Mouse (Mus musculus) right cerebral cortex, adult 18-20 months (tissue): ENCODE measurements around the gene Pacs1.
"Not testable (repeated sequence)": the region's sequence is repeated elsewhere in the genome, so short reads cannot be mapped to it uniquely, and the experiment has no call there.

ENCODE experiments used
- DNase-seq: peaks from one replicate; pipeline ENCODE4 v3.0.0; 2022; ENCODE audit warnings: mixed read lengths

Gene Pacs1

GRCm38 (mm10) chr19:5267015-5267414 lies 5.9 kb downstream of the Pacs1 start:
- DNase-seq = no peak

GRCm38 (mm10) chr19:5257140-5257539 lies 15.8 kb downstream of the Pacs1 start:
- DNase-seq = no peak

GRCm38 (mm10) chr19:5236981-5237380 lies 35.9 kb downstream of the Pacs1 start:
- DNase-seq = not testable (repeated sequence)

DNA sequence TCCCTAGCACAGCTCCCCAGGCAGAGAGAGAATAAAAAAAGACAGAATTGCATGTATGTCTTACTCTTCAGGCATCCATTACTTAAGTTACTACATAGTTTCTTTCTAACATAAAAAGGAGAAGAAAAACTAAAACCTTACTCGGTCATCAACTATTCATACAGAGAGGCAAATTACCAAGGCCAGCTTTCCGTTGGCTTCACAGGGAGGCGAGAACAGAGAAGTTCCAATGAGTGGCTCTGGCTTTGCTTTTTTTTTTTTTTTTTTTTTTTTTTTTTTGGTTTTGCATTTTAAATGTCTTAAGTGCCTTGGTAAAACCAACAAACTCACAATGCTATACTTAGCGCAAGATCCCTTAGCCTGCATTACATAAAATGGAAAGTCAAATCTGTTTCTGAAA lies 40.2 kb downstream of the Pacs1 start:
- DNase-seq = no peak

- DNase-seq = no peak
Measured at GRCm38 (mm10) chr19:5230110-5230509, 42.8 kb downstream of the Pacs1 start.

DNA sequence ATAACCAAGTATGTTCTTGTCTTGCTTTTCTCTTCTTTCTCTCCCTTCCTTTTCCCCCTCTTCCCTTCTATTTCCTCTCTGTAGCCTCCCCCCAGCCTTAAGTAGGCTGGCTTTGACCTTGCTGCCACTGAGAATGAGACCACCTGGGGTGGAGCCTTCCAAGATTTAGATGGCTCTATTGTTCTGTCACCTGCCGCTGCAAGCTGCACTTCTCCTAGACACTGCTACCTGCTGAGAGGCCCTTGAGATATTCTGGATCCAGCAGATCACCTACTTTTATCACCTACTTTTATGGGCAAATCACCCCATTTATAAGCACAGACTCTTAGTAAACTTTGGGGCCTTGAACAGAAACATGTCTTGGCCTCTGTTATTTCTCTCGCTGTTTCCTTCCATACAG lies 48.3 kb downstream of the Pacs1 start:
- no peak for DNase-seq

DNA sequence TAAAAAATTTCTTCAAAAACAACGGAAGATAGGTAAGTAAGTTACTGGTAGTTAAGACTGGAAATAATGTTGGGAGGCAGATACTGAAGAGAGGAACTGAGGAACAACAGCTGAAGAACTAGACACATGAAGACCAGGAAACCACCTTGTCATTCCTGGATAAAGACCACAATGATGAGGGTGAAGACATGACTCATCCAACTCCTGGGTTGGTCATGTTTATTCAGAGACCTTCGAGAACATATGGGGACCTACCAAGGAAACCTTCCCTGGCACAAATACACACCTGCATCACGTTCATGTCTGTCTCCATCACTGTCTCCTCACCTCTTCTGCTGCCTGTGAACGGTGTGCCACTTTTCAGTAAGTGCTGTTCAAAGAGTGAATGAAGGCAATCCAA lies 48.8 kb downstream of the Pacs1 start:
- no peak for DNase-seq

DNA sequence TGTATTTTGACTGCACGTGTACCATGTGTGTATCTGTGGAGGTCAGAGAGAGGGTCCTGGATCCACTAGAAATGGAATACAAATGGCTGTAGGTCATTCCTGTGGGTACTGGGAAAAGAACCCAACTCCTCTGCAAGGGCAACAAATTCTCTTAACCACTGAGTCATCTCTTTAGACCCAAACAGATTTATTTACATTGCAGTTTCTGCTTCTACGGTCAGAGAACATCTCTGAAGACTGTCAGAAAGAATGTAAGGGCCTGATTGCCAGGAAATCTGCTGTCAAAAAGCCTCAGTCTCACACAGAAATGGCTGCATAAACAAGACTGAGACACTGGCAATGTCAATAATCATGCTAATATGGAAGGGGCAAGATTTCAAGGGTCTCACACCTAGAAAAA lies 51.0 kb downstream of the Pacs1 start:
- DNase-seq = no peak

DNA sequence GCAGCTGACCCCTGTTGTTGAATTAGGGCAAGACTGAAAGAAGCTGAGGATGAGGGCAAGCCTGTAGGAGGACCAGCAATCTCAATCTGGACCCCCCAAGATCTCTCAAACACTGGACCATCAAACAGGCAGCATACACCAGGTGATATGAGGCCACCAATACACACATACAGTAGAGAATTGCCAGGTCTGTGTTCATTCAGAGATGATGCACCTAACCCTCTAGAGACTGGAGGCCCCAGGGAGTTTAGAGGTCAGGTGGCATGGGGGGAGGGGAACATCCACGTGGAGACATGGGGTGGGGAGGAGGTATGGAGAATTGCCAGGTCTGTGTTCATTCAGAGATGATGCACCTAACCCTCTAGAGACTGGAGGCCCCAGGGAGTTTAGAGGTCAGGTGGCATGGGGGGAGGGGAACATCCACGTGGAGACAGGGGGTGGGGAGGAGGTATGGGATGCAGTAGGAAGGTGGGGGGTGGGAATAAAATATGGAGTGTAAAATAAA lies 51.6 kb downstream of the Pacs1 start:
- DNase-seq = not testable (repeated sequence)

DNA sequence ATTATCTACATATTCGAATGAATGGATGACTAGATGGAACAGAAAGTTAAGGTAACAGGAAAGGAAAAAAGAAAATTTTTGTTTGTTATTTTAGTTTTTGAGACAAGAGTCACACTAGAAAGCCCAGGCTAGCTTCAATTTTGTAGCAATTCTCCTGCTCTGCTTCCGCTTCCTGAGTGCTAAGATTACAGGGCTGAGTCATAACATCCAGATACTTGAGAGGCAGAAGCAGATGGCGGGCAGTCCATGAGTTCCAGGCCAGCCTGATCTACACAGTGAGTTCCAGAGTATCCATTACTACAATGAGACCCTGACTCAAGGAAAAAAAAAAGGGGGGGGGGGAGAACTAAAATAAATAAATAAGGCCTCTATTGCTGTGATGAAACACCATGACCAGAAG lies 52.5 kb downstream of the Pacs1 start:
- no peak for DNase-seq

GRCm38 (mm10) chr19:5201691-5202090 lies 71.2 kb downstream of the Pacs1 start:
- DNase-seq = no peak

GRCm38 (mm10) chr19:5200617-5201016 lies 72.3 kb downstream of the Pacs1 start:
- not testable (repeated sequence) for DNase-seq

- no peak for DNase-seq
Measured at GRCm38 (mm10) chr19:5198553-5198952, 74.4 kb downstream of the Pacs1 start.

- DNase-seq = peak; percentile 30
Measured at GRCm38 (mm10) chr19:5195417-5196035, 77.4 kb downstream of the Pacs1 start.

- no peak for DNase-seq
Measured at GRCm38 (mm10) chr19:5192397-5192796, 80.5 kb downstream of the Pacs1 start.

- no peak for DNase-seq
Measured at GRCm38 (mm10) chr19:5187439-5187838, 85.5 kb downstream of the Pacs1 start.

- DNase-seq = no peak
Measured at GRCm38 (mm10) chr19:5181926-5182325, 91.0 kb downstream of the Pacs1 start.

- DNase-seq = no peak
Measured at GRCm38 (mm10) chr19:5178631-5179030, 94.3 kb downstream of the Pacs1 start.

DNA sequence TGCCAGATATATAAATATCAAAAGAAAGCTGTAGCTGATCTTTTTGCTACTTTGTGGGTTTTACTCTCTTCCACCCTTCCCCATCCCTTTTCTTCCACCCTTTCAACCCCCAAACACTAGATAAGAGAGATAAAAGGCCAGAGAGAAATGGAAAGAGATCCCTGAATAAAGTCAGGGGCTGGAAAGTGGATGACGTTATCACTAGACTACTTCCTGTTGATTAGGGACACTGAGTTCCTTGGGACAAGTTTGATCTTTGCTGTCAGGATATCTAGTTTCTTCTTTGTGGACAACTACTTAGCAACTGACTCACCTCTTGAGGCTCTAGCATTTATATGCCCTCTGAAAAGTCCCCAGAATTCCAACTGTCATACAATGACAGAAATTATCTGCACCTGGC lies 102.5 kb downstream of the Pacs1 start:
- no peak for DNase-seq

DNA sequence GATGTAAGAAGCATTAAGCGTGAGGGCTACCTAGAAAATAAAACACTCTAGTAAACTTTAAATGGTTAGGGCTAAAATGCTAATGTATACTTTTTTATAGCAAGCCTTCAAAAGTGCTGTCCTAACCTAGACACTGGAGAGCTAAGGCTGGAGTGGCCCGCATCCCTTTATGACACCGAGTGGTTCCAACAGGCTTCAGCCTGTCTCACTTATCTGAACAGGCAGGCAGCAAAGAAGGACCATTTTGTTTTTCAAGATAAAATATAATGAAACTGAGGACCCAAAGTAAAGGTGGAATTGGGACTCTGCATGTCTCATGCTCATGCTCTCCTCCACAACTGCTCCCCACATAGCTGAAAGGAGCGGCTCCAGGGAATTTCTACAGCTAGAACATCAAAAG lies 105.4 kb downstream of the Pacs1 start:
- no peak for DNase-seq

DNA sequence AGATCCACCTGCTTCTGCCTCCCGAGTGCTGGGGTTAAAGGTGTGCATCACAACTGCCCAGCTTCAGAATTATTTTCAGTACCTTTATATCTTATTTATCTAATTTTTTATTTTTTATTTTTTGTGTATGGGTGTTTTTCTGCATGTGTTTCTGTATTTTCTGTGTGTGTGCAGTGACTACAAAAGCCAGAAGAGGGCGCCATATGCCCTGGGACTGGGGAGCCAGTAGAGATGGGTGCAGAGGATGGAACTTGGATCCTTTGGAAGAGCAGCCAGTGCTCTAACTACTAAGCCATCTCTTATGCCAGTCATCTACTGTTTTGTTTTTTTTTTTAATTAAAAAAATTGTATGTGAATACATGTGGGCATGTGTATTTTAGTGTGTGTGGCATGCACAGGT lies 108.5 kb downstream of the Pacs1 start:
- no peak for DNase-seq

- no peak for DNase-seq
Measured at GRCm38 (mm10) chr19:5161913-5162312, 111.0 kb downstream of the Pacs1 start.

DNA sequence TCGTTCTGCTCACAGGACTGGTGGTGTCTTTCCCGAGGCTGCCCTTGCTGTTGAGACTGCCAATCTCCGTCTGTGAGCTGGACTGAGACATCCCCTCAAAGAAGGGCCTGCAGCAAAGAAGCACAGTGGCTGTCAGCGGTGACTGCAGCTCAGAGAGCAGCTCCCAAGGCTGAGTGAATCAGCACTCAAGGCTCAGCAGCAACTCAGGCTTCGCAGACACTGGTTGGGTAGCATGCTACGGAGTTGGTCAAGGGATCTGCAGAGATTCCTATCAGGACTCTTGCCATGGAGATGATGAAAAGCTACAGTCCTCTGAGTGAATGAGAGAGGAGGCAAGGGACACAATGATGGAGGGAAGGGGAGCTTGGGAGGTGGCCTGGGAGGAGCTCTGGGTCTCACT lies 120.7 kb downstream of the Pacs1 start:
- DNase-seq = no peak

DNA sequence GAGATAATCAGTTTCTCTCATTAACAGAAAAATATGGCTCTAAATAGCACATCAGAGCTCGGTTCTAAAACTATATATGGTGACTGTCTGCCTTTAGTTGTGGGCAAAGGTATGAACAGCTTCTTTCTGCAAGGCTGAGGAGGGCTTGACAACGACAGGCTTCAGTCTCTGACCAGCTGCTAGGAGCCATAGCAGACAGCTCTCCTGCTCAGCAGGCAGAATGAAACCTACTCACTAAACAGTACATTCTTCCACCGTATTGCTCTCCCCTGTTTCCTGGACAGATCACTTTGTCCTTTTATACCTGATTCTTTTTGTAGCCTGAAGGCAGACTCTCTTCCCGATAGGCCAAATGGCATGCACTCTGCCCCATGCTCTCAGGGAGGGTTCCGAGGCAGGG lies 121.2 kb downstream of the Pacs1 start:
- no peak for DNase-seq

DNA sequence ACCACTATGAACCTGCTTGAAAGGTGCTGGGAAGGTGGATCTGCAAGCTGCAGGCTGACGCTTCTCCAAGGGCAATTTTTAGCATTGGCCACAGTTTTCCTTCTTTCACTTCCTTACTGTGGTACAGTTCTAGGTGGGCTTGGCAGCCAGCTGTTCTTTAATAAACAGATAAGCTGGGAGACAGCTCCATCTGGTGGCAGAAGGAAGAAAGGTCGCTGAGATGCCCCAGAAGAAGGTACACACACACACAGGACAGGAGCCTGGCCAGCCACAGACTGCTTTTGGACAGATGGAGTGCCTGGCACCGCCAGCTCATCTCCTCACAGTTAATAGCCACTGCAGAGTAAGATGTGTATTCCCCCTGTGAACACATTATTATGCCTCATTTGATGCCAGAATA lies 121.6 kb downstream of the Pacs1 start:
- peak; percentile 72 for DNase-seq
